Mouse (Mus musculus) lung, postnatal 0 days (tissue): ENCODE measurements around the gene Ilf3.

Experiments
- CTCF ChIP-seq: IDR thresholded peaks from 2 replicates; pipeline ENCODE4 v1.5.1; 2016; ENCODE audit warnings: antibody characterized with exemption, mild to moderate bottlenecking
- EP300 ChIP-seq: IDR thresholded peaks from 2 replicates; pipeline ENCODE4 v1.6.1; 2016; ENCODE audit warnings: antibody characterized with exemption, mild to moderate bottlenecking, control low read depth

DNA sequence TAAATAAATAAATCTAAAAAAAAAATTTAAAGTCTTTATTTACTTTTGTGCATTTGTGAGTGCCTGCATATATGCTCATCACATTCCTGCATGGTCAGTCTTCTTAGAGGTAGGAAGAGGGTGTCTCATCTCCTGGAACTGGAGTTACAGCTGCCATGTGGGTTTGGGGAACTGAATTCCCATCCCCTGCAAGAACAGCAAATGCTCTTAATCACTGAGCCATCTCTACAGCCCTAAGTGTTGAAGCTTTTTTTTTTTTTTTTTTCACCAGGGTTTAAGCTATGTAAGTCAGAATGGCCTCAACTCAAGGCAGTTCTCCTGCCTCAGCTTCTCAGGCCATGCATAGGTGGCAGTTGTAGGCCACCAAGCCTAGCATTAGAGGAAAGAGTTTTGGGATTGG, 32.9 kb upstream of the Ilf3 start:
- no peak for TF ChIP-seq CTCF
- no peak for TF ChIP-seq EP300
